Mouse (Mus musculus) central nervous system, embryonic 18 days (tissue): ENCODE measurements around the gene Map3k19. TPM values are rescaled to one million over a fixed set of nuclear protein-coding genes. Genes with fewer than 3 reads are reported as not detected.

ENCODE experiments used
- polyA plus RNA-seq: library from polyadenylated mRNA; depleted of rRNA; stranded (reverse); fragments of >200 nt; gene quantifications from 2 replicates; pipeline ENCODE4 v1.2.3, GENCODE M21; 2012; rRNA removed

The Map3k19 gene
- 0.69 and 1.0 TPM in 2 replicates for polyA plus RNA-seq

DNA sequence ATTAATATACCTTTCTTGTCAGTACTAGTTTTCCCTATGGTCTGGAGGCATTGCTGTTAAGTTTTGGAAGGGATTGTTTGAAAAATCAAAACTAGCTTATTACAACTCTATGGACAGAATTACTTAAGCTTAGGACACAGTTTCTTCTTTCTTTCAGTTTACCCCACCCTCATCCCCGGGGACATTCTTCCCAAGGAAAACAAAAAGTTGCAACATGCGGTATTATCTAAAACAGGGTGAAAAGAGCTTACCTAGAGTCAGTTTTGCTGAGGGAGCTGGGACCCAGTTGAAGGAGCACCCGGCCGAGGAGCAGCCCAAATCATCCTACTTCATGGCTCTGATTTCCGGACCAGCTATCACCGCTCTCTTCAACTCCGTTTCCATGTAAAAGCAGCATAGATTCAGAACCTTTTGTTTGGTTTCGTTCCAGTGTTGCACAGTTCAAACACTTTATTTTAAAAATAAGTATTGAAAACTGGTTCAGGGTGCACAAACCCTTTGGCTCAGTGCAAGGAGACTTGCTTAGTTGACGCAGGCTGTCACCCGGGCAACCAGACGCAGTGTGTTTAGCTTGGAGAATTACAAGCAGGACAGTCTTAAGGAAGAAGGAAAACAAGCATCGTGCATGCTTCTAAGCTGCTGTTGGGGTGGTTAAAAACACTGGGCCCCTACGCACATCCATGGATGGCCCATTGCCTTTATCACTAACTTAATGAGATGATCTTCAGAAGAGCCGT is at the start of gene Map3k19:
TSS of gene Map3k19 (minus strand) at position 546 of the 737 bp plus-strand sequence.

DNA sequence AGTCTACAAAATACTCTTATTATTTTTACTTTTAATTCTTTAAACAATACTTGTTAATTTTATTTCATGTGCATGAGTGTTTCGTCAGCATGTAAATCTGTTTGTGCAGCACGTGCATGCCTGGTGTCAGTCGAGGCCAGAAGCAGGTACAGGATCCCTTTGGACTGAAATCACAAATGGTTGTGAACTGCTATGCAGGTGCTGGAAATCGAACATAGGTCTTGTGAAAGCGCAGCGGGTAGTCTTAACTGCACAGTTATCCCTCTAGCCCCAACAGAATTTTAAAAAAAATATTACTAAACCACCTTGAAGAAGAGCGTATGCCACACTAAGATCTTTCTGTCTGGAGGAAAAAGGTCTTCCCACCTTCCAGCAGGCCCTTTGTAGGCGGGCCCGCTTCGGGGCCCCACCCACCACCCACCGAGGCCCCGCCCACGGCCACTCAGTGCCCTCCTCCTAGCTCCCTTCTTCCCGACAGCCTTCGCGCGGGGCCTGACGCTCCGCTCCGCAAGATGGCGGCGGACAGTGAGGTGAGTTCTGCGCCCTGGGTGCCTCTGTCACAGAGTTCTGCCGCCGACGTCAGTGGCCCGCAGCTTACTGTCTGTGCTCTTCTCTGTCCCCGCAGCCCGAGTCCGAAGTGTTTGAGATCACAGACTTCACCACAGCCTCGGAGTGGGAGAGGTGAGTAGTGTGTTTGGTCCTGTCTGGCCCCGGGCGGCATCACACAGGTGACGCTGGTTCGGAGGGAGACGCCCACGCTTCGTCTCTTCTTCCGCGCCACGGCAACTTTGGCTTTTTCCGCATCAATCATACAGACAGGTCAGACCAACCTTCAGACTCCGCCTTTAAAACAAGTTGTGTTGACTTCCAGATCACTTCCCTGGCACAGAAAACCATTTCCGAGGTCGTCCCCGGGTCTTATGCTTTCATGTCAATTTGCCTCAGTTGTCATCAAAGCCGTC is 13.8 kb upstream of the Map3k19 start, which contains the start of gene Rab3gap1:
TSS of gene Rab3gap1 (plus strand) at position 474 of the 962 bp plus-strand sequence.

DNA sequence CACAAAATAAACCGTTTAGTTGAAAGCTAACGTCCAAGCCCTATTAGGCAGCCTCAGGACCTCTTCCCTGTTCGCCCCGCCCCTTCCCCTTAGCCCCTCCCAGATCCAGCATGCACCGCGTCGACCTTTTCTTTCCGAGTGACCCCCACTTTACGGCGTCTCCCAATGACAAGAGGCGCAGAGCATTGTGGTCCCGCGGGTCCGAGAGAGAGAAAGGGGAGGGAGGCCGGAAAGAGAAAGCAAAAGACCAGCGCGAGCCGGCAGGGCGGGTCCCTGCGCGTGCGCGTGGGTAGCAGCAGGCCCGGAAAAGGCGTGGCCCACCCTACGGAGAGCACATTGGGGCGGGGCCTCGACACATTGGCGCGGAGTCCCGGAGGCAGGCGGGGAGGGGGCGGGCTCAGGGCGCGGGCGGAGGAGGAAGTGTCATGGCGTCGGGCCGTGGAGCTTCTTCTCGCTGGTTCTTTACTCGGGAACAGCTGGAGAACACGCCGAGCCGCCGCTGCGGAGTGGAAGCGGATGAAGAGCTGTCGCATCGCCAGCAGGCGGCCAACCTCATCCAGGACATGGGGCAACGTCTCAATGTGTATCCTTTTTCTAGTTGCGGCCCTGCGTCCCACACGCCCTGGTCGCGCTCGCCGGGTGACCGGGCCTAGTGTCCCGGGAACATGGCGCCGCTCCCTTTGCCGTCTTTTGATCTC is 80.9 kb downstream of the Map3k19 start, which contains the start of gene Ccnt2:
TSS of gene Ccnt2 (plus strand) at position 362 of the 698 bp plus-strand sequence.

Other genes with a start within 250 kb of the Map3k19 start
- 41.5 and 47.5 TPM in 2 replicates for gene Tmem163, start 175.5 kb downstream of the Map3k19 start, polyA plus RNA-seq
- gene Acmsd, start 125.6 kb downstream of the Map3k19 start, polyA plus RNA-seq: 0.04 TPM in 1 of 2 replicates, not detected in the other
- 53.1 and 54.2 TPM in 2 replicates for gene Ccnt2, start 80.9 kb downstream of the Map3k19 start, polyA plus RNA-seq
- gene Rab3gap1, start 13.7 kb upstream of the Map3k19 start, polyA plus RNA-seq: 17.9 and 19.0 TPM in 2 replicates
- gene Zranb3, start 248.0 kb upstream of the Map3k19 start, polyA plus RNA-seq: 5.9 and 6.5 TPM in 2 replicates
- gene R3hdm1, start 248.3 kb upstream of the Map3k19 start, polyA plus RNA-seq: 110 TPM in 2 replicates